Mouse (Mus musculus) retina, embryonic 14.5 days (tissue): Measurements from ENCODE around the gene Olfr1216.
"Not testable (repeated sequence)": the region's sequence is repeated elsewhere in the genome, so short reads cannot be mapped to it uniquely, and the experiment has no call there.

Experiments used
- DNase-seq: peaks from one replicate; pipeline ENCODE4 v3.0.0-alpha.2; 2015; ENCODE audit warnings: low spot score

Gene Olfr1216

GRCm38 (mm10) chr2:89018240-89018639, at the start of gene Olfr1216:
Gene Olfr1216 (minus strand): TSS chr2:89018340.
- DNase-seq = no peak

GRCm38 (mm10) chr2:89061087-89061486, 42.9 kb upstream of the Olfr1216 start, which contains the start of gene Olfr1218:
Gene Olfr1218 (minus strand): TSS chr2:89061187.
- no peak for DNase-seq

- no peak for DNase-seq
Observed at GRCm38 (mm10) chr2:89031965-89032364, 13.8 kb upstream of the Olfr1216 start, which contains the start of gene Olfr1217. Gene Olfr1217 (minus strand): TSS chr2:89032065.

- DNase-seq = not testable (repeated sequence)
Observed at GRCm38 (mm10) chr2:89021436-89021835, 3.3 kb upstream of the Olfr1216 start.

GRCm38 (mm10) chr2:89006873-89007272, 11.3 kb downstream of the Olfr1216 start, which contains the start of gene Olfr1215:
Gene Olfr1215 (minus strand): TSS chr2:89006973.
- no peak for DNase-seq

- no peak for DNase-seq
Observed at GRCm38 (mm10) chr2:88992553-88992952, 25.6 kb downstream of the Olfr1216 start, which contains the start of gene Olfr1214. Gene Olfr1214 (minus strand): TSS chr2:88992653.

- DNase-seq = no peak
Observed at GRCm38 (mm10) chr2:88980181-88980580, 38.0 kb downstream of the Olfr1216 start, which contains the start of gene Gm13762. Gene Gm13762 (minus strand): TSS chr2:88980281.
